Mouse (Mus musculus) heart, adult 9 months (tissue): ENCODE measurements around the gene Man2a1.
A peak's percentile ranks its signal among the peaks of the same experiment; 100 is the strongest.

Experiments
- DNase-seq, 2 experiments: peaks; one replicate each; pipeline ENCODE4 v3.0.0; 2022; ENCODE audit warnings: low spot score in 2 of 2

The Man2a1 gene

DNA sequence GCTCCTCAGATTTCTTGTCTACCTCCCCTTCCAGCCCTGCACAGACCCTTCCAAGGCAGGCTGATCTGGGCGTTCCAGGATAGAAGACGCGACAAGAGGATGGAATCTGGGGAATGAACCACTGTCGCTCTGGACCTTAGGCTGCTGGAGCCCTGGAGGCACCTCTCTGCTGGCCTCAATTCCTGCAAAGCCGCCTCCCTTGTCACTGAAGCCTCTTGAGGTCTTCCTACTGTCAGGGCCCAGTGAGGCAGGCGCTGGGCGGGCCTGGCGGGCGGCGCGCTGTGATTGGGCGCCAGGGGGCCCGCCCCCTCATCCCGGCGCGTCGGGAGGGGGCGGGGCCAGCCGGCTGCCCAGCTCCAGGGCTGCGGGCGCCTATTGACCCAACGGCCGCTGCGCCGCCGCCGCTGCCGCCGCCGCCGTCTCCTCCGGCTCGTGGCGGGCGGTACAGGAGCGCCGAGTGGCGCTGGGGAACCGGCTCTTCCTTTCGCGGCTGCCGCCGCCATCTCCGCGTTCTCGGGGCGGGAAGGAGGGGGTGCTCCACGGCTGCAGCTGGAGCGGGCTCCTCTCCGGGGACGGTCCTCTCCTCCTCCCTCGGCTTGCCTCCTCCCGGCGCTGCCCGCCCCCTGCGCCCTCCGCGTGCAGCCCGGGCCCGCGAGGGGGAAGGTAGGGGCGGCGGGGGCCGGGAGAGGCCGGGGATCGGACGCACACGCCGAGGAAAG, at the start of gene Man2a1:
Gene Man2a1 (plus strand): TSS at position 365 of the 719 bp plus-strand sequence.
- DNase-seq: peak; percentile 93

GRCm38 (mm10) chr17:64553358-64553757, 47.2 kb upstream of the Man2a1 start:
- no peak for DNase-seq

- no peak for DNase-seq
Observed at GRCm38 (mm10) chr17:64554901-64555300, 45.6 kb upstream of the Man2a1 start.

- no peak for DNase-seq
Observed at GRCm38 (mm10) chr17:64556661-64557445, 43.7 kb upstream of the Man2a1 start.

DNA sequence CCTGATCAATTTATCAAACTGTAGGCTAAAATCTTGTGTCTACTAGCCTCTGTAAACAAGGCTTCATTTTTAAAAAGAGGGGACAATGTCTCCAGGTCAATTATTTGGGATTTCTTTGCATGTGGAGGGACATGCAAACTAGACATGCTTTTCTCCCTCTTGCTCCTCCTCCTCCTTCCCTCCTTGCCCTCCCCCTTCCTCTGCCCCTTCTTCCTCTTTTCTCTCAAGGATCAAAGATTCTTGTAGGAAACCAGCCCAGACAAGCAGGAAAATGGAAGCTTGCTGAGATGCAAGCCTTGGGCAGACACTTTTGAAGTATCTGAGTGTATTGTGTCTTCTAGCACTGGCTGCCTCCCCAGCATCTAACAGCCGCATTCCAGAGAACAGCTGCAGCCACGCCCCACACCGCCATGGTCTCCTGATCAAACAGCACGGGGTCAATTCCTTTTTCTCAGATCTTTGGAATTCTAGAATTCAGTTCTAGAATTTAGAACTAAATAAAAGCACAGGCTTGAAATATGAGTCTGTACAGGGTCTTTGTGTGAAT, 41.5 kb upstream of the Man2a1 start:
- DNase-seq: no peak

DNA sequence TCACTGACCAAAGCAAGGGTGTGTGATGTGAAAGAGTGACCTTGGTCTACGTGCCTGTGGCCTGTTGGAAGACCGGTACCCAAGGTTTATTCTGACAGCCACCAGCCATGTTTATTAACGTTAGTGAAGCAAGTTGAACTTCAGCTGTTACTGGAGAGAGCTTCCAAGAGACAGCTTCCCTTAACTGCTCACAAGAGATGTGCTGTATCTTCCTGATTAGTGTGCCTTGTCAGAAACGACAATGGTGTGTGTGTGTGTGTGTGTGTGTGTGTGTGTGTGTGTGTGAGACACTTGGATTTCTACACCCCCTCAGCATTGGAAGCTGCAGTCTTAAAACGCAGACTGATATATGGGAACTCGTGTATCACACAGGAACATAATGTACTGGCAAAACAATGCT, 34.1 kb upstream of the Man2a1 start:
- no peak for DNase-seq

DNA sequence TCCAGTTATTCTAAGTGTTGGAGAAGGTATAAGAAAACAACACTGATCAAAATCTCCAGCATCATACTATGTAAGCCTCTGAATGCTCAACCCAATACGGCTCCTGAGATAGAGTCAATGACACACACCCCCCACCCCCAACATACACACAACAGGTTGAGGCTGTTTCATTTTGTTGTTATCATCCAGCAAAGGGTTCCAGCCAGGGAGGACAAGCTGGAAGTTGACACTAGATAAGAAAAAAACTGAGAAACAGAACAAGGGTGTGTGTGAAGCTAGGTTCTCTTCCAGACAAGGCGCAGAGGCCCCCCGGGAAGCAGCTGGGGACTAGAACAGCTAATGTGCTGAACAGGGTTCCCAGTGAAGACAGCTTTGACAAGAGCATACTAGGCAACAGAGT, 33.0 kb upstream of the Man2a1 start:
- no peak for DNase-seq

DNA sequence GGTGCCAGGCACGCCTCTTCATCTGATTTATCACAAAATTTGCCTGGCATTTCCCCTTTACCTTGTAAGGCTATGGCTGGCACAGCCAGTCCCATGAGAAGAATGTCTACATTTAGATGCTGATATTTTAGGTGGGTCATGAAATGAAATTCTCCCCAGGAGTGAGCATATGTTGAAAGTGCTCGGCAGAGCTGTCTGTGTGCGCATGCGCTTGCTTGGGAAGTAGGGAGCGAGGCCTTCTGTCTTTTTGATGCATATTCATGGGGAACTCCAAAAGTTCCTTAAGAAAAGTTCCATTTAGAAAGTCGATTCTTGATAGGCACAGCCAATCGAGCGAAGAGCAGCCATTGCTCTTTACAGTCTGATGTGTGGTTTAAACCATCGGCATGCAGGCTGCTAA, 26.6 kb upstream of the Man2a1 start:
- no peak for DNase-seq

DNA sequence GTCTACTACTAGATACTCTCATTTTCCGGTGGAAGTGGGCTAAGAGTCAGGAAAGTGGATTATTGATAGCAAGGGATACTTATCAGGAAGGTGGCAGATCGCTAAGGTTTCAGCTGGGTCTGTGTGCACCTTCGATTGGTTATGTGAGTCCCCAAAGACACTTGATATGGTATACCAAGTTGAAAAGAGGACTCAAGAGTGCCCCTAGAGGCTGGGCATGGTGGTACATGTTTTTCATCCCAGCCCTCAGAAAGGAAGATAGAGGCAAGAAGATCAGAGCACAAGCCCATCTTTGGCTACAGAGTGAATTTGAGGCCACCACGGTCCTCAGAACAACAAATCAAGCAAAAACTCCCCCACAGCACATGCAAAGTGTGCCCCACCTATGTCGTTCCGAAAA, 25.3 kb upstream of the Man2a1 start:
- DNase-seq: no peak

- no peak for DNase-seq
Observed at GRCm38 (mm10) chr17:64577485-64577884, 23.1 kb upstream of the Man2a1 start.

DNA sequence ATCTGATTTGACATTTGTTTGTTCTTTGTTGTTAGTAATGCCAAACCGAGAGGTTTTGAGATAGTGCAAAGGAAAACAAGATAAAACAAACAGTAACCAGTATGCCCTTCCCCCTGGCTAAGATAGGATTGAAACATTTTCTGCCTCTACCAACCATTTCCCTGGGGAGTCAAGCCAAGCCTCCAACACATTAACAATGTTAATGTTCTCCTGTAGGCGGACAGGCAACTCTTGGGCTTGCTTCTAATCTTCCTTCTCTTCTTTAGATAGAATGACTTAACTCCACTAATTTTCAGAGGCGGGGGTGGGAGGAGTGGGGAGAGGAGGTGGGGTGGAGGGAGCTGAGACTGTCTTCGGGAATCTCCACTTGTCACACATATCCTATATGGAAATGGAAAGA, 22.2 kb upstream of the Man2a1 start:
- DNase-seq: no peak

DNA sequence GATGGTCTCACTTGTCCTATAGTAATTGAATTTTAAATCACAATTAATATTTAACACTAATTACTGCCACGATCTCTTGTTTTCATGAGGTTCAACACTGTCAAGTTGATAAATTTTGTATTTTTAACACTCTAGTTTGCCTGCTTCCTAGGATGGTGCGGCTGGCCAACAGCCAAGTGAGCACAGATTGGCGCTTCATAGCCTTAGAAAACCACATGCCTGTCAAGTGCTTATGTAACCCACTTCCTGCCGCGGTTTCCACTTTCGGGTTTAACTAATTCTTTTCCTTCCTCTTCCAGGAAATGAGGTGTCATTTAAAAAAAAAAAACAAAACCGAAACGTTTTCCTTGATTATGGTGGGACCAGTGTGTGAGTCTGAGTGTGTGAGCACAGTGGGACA, 20.8 kb upstream of the Man2a1 start:
- DNase-seq: no peak

GRCm38 (mm10) chr17:64581133-64581532, 19.4 kb upstream of the Man2a1 start:
- no peak for DNase-seq

- no peak for DNase-seq
Observed at GRCm38 (mm10) chr17:64581962-64582361, 18.6 kb upstream of the Man2a1 start.

GRCm38 (mm10) chr17:64590483-64590882, 10.1 kb upstream of the Man2a1 start:
- no peak for DNase-seq

DNA sequence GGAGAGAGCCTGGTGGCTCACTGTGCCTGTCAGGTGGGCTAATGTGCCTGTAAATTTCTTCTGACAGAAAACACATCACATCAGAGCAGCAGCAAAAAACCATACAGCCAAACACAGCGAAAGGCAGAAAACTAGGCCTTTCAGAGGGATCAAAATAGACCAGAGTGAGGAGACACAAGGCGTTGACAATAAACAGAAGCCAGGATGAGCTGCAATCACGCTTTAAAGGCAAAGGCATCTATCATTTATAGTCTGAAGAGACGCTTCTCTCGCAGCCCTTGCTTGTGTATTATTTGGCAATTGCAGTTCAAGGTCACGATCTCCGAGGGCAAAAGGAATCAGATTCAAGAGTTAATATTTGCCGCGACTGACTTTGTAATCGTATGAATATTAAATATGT, 9.2 kb upstream of the Man2a1 start:
- DNase-seq: no peak

DNA sequence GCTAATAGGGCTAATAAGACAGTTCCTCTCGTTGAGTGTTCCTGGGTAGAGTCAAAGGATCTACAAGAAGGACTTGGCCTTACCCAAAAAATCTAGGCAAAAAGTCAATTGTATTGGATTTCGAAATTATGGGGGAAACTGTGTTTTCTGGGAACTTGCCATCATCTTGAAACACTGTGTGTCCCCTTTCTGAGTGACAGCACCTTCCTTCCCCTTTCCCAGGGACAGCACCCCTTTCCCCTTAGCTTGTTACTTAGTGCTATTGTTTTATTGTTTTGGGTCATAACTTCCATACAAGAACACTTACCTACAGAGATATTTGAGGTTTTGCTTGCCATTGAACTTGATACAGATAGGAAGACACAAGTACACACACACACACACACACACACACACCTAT, 8.2 kb upstream of the Man2a1 start:
- no peak for DNase-seq

DNA sequence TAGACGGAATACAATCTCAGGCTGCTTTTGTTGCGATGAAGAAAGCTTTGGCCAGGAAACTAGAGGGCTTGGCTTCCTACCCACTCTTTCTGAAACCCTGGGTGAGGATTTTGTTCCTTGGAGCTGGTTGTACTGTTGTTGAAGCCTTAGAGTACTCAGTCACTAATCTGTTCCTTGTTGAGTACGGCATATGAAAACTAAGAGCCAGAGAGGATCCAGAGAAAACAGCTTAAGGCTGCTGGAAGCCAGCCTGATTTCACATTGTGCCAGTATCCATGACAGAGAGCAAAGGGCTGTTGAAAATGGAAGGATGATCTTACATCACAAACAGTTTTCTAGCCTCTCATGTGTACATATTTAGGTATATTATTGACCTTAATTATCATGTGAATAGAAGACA, 7.7 kb upstream of the Man2a1 start:
- no peak for DNase-seq

GRCm38 (mm10) chr17:64597770-64598169, 2.8 kb upstream of the Man2a1 start:
- no peak for DNase-seq

DNA sequence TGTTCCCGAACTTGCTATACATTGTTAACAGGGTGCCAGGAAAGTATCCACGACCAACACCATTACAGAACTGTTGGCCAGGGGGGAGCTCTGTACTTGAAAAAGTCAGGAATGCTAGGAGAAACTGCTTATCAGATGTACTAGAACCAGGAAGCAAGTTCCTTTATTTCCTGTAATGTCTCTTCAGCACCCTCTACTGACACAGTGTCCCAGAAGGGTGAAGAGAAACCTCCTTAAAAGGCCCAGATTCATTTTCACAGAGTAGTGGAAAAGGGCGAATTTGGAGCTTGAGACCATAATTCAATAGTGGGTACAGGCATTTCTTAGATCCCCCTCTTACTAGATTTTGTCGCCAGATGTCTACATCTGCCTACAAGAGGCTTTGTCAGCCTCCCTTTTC, 620 bp upstream of the Man2a1 start:
- no peak for DNase-seq

DNA sequence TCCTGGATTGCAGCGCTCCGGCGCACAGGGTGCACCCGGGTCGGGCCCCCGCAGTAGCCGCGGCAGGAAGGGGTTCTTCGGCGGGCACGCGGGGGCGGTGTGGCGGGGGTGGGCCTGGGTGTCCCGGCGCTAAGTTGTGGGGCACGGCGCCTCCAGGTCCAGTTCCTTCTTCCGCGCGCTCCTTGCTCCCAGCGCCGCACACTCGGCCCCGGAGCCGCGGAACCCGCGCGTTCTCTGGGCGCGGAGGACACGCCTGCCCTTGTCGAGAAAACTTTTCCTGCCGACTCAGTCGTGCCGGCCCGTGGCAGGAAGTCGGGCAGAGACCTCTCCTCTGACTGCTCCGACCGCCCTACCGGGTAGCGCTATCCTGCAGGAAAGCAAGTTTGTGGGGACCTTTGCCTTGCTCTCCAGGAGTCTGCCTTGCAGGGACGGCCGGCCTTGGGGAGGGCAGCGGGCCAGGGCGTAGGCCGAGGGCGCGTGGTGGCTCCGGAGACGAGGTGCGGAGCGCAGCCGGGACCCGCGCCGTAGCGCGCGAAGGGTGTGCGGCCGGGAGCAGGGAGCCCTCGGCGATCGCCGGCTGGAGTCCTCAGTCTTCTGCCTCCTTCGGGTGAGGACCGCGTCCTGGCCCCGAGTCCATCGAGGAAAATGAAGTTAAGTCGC, 685 bp downstream of the Man2a1 start:
- peak; percentile 57 to 60 for DNase-seq

DNA sequence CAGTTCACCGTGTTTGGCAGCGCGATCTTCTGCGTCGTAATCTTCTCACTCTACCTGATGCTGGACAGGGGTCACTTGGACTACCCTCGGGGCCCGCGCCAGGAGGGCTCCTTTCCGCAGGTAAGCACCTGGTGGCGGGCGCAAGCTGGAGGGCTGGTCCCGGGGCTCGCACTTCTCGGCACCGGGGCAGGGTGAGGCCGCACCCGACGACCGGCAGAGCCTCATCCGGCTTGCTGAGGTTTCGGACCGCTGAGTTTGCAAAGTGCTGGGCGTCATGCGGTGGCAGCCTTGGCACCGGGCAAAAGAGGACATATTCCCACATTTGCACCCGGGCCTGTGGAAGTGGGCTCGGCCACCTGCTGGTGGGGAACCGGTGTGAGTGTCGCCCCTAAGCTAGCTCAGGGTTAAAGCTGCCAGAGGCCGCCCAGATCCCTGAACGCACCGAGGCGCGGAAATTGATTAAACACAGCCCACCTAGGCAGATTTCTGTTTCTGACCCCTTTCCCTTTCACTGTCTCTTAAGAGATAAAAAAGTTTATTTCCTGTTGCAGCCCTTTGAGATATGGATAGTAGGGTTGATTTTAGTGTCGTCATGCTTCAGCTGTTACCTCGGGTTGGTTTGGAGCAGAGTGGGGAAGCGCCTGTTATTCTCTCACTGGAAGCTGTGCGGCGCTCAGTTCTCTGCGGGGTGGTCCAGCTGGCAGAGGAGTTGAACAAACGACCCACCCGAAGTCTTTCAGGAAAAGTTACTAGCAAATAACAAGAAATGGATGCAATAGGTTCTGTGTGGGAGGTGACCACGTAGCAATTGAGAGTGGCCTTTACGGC, 1.4 kb downstream of the Man2a1 start:
- peak; percentile 61 to 74 for DNase-seq
